Mouse (Mus musculus): Measurements from ENCODE around the gene Slc38a10. TPM values are rescaled to one million over a fixed set of nuclear protein-coding genes. Genes with fewer than 3 reads are reported as not detected.

The Slc38a10 gene
- polyA plus RNA-seq, 1 experiment, result 107 TPM

DNA sequence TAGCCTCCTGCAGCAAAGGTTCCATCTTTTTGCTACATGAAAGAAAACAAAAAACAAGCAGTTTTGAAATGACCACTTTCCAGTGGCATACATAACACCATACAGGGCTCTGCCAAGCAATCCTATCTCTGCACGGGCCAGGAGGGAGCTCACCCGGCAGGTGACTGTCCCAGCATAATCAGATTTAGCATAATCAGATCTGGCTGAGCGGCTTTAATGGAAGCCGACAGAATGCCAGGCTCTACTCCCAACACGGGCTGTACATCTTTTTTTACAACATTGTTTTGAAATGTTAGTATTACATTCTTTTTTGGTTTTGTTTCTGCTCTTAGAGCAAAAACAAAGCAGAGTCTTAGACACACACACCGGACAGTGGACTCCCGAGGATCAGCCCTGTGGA, 21.9 kb downstream of the Slc38a10 start:
- Histone ChIP-seq H3K4me1 (ENCODE audit: control insufficient read depth, insufficient read depth, low read length) (no peaks in the 10 kb centered on the region), H3K27ac (ENCODE audit: insufficient read depth, low read length) (no peak overlapping the region), H3K4me3 (ENCODE audit: insufficient read depth, low read length) (no peak overlapping the region)
- no peak for TF ChIP-seq POLR2A (IDR thresholded peaks at IDR 0.05; ENCODE audit: low read depth, low read length)
- TF ChIP-seq CTCF (IDR thresholded peaks at IDR 0.05; ENCODE audit: borderline replicate concordance, insufficient read depth, low read length), result no peak

DNA sequence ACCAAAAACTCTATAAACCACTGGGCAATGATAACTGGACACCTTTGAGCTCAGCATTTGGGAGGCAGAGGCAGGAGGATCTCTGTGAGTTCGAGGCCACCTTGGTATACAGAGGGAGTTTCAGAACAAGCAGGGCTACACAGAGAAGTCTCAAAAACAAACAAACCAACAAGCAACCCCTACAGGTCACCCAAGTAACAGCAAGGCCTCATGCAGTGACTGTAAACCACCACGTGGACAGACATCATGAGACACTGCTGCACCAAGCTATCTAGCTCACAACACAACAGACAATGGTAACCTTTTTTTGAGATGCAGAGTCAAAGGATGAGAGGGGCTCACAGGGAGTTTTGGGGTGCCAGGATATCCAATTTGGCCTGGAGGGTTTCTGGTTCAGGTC, 24.3 kb downstream of the Slc38a10 start:
- H3K4me1 ChIP-seq (ENCODE audit: control insufficient read depth, insufficient read depth, low read length), result no peaks in the 10 kb centered on the region
- no peak overlapping the region for H3K27ac ChIP-seq (ENCODE audit: insufficient read depth, low read length)
- no peak overlapping the region for H3K4me3 ChIP-seq (ENCODE audit: insufficient read depth, low read length)
- TF ChIP-seq CTCF (IDR thresholded peaks at IDR 0.05; ENCODE audit: borderline replicate concordance, insufficient read depth, low read length), result no peak
- TF ChIP-seq POLR2A (IDR thresholded peaks at IDR 0.05; ENCODE audit: low read depth, low read length), result no peak

DNA sequence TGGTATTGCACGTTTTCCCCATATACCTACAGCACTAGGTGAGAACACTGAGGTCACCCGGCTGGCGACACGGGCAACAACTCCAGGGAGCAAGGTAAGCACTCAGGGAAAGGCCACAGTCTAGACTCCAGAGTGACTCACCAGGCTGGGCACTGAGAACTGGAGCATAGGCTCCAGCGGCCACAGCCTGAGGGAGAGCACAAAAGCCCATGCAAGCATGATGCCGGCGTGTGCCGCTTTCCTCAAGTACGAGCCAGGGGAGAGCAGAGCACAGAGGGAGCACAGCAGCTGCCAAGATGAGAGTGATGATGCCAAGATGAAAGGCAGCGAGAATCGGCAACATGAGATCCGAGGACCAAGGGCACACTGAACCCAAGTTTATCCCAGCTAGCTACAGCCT, 29.0 kb downstream of the Slc38a10 start:
- TF ChIP-seq CTCF (IDR thresholded peaks at IDR 0.05; ENCODE audit: borderline replicate concordance, insufficient read depth, low read length) (no peak), POLR2A (IDR thresholded peaks at IDR 0.05; ENCODE audit: low read depth, low read length) (no peak)
- no peaks in the 10 kb centered on the region for H3K4me1 ChIP-seq (ENCODE audit: control insufficient read depth, insufficient read depth, low read length)
- no peak overlapping the region for H3K27ac ChIP-seq (ENCODE audit: insufficient read depth, low read length)
- no peak overlapping the region for H3K4me3 ChIP-seq (ENCODE audit: insufficient read depth, low read length)

- H3K4me3 ChIP-seq (ENCODE audit: insufficient read depth, low read length), result no peak overlapping the region
- no peaks in the 10 kb centered on the region for H3K4me1 ChIP-seq (ENCODE audit: control insufficient read depth, insufficient read depth, low read length)
- TF ChIP-seq CTCF (IDR thresholded peaks at IDR 0.05; ENCODE audit: borderline replicate concordance, insufficient read depth, low read length) (peak; percentile 33; the same call in 1 of the 2 replicates), POLR2A (IDR thresholded peaks at IDR 0.05; ENCODE audit: low read depth, low read length) (no peak)
- H3K27ac ChIP-seq (ENCODE audit: insufficient read depth, low read length), result no peak overlapping the region
Measured at GRCm38 (mm10) chr11:120120642-120121420, 30.3 kb downstream of the Slc38a10 start.

GRCm38 (mm10) chr11:120119936-120120541, 31.1 kb downstream of the Slc38a10 start:
- Histone ChIP-seq H3K27ac (ENCODE audit: insufficient read depth, low read length) (no peak overlapping the region), H3K4me1 (ENCODE audit: control insufficient read depth, insufficient read depth, low read length) (no peaks in the 10 kb centered on the region), H3K4me3 (ENCODE audit: insufficient read depth, low read length) (no peak overlapping the region)
- no peak for TF ChIP-seq CTCF (IDR thresholded peaks at IDR 0.05; ENCODE audit: borderline replicate concordance, insufficient read depth, low read length)
- no peak for TF ChIP-seq POLR2A (IDR thresholded peaks at IDR 0.05; ENCODE audit: low read depth, low read length)

DNA sequence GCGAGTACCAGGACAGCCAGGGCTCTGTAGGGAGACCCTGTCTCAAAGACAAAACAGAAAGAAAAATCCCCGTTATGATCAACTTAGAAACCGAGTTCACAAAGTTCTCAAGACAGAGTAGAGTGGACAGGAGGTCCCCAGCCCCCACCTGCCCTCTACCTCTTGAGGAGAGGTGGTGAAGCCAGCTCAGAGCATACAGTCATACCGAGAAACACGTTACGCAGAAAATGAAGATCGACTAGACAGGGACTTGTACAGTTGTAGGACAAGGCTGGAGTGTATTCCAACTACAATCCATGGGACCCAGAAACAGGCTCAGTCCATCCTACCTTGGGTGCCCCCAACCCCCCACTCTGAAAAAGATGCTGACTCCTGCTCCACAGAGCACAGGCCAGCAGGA, 32.0 kb downstream of the Slc38a10 start:
- TF ChIP-seq CTCF (IDR thresholded peaks at IDR 0.05; ENCODE audit: borderline replicate concordance, insufficient read depth, low read length) (no peak), POLR2A (IDR thresholded peaks at IDR 0.05; ENCODE audit: low read depth, low read length) (no peak)
- Histone ChIP-seq H3K4me1 (ENCODE audit: control insufficient read depth, insufficient read depth, low read length) (no peaks in the 10 kb centered on the region), H3K4me3 (ENCODE audit: insufficient read depth, low read length) (no peak overlapping the region), H3K27ac (ENCODE audit: insufficient read depth, low read length) (no peak overlapping the region)

DNA sequence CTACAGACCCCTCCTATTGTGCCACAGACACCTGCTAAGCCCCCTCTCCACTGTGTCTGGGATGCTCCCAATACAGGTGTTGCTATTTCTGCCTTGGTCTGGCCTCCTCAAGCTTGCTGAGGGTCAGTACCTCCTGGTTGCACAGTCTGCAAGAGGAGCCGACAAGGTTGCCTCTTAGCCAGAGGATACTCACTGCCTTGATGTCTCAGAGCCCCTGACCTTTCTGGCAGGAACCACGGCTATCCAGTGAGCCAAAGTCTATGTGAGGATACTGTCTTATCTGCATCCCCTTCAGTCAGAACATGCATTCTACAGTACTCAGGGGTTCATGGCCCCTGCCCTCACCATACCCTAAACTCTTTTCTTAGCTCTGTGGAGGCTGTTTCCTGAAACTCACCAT, 33.5 kb downstream of the Slc38a10 start:
- TF ChIP-seq POLR2A (IDR thresholded peaks at IDR 0.05; ENCODE audit: low read depth, low read length) (no peak), CTCF (IDR thresholded peaks at IDR 0.05; ENCODE audit: borderline replicate concordance, insufficient read depth, low read length) (no peak)
- Histone ChIP-seq H3K4me1 (ENCODE audit: control insufficient read depth, insufficient read depth, low read length) (no peaks in the 10 kb centered on the region), H3K27ac (ENCODE audit: insufficient read depth, low read length) (no peak overlapping the region), H3K4me3 (ENCODE audit: insufficient read depth, low read length) (no peak overlapping the region)

DNA sequence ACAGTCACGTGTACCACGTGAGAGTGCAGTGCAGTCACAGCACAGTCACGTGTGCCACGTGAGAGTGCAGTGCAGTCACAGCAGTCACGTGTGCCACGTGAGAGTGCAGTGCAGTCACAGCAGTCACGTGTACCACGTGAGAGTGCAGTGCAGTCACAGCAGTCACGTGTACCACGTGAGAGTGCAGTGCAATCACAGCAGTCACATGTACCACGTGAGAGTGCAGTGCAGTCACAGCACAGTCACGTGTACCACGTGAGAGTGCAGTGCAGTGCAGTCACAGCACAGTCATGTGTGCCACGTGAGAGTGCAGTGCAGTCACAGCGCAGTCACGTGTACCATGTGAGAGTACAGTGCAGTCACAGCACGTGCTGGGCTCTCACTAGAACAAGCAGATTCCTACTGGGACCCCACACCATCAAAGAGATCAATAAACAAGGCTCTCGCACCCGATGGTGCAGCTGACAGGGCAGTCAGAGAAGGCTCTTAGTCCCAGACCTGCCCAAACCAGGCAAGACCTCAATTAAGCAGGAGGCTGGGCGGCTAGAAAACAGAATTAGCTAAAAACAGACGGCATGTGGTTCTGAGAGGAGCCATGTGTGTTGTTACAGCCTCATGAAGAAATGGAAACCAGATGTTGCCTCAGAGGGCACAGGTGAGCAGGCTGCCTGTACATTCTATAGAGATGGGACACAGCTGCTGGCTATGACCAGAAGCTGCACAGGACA, 36.5 kb downstream of the Slc38a10 start:
- TF ChIP-seq CTCF (IDR thresholded peaks at IDR 0.05; ENCODE audit: borderline replicate concordance, insufficient read depth, low read length) (no peak), POLR2A (IDR thresholded peaks at IDR 0.05; ENCODE audit: low read depth, low read length) (no peak)
- H3K4me3 ChIP-seq (ENCODE audit: insufficient read depth, low read length), result no peak overlapping the region
- H3K4me1 ChIP-seq (ENCODE audit: control insufficient read depth, insufficient read depth, low read length), result no peaks in the 10 kb centered on the region
- no peak overlapping the region for H3K27ac ChIP-seq (ENCODE audit: insufficient read depth, low read length)

DNA sequence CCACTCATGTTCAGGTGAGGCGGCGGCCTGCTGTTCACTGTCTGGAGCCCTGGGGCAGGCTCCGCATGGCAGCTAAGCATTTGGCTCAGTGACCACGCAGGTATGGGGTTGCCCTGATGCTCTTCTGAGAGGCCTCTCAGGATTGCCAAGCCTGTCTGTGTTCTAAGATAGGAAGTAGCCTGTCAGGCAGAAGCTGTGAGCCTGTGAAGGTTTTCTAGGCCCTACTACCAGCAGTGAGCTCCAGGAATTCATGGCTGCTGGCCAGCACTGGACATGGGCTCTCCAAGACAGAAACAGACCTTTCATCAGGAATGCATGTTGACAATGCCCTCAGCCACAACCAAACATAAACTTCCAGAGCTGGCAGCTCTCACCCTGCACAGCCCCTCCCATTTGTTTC, 39.0 kb downstream of the Slc38a10 start:
- H3K4me1 ChIP-seq (ENCODE audit: control insufficient read depth, insufficient read depth, low read length), result no peaks in the 10 kb centered on the region
- no peak overlapping the region for H3K27ac ChIP-seq (ENCODE audit: insufficient read depth, low read length)
- no peak for TF ChIP-seq POLR2A (IDR thresholded peaks at IDR 0.05; ENCODE audit: low read depth, low read length)
- TF ChIP-seq CTCF (IDR thresholded peaks at IDR 0.05; ENCODE audit: borderline replicate concordance, insufficient read depth, low read length), result no peak
- H3K4me3 ChIP-seq (ENCODE audit: insufficient read depth, low read length), result no peak overlapping the region

GRCm38 (mm10) chr11:120111033-120111432, 40.1 kb downstream of the Slc38a10 start:
- no peaks in the 10 kb centered on the region for H3K4me1 ChIP-seq (ENCODE audit: control insufficient read depth, insufficient read depth, low read length)

More at GRCm38 (mm10) chr11:120111033-120111432, 40.1 kb downstream of the Slc38a10 start:
- H3K27ac ChIP-seq (ENCODE audit: insufficient read depth, low read length), result no peak overlapping the region
- TF ChIP-seq POLR2A (IDR thresholded peaks at IDR 0.05; ENCODE audit: low read depth, low read length) (no peak), CTCF (IDR thresholded peaks at IDR 0.05; ENCODE audit: borderline replicate concordance, insufficient read depth, low read length) (peak; percentile 97)
- H3K4me3 ChIP-seq (ENCODE audit: insufficient read depth, low read length), result no peak overlapping the region

Data from embryonic fibroblast, embryonic 13.5 days (primary cell).